Mouse (Mus musculus) MN1 (cell line): Measurements from ENCODE around the gene Rnf144a.
A peak's percentile ranks its signal among the peaks of the same experiment; 100 is the strongest.
"Not testable (repeated sequence)": the region's sequence is repeated elsewhere in the genome, so short reads cannot be mapped to it uniquely, and the experiment has no call there.

Experiments used
- DNase-seq: peaks from one replicate; pipeline ENCODE4 v3.0.0-alpha.2; 2016; ENCODE audit warnings: low spot score

Rnf144a gene

GRCm38 (mm10) chr12:26415104-26415771, at the start of gene Rnf144a:
Gene Rnf144a (minus strand): TSS chr12:26415254.
- DNase-seq, result no peak

GRCm38 (mm10) chr12:26460091-26460490, 45.0 kb upstream of the Rnf144a start:
- DNase-seq, result no peak

- DNase-seq, result peak; percentile 66
Measured at GRCm38 (mm10) chr12:26456028-26456698, 41.1 kb upstream of the Rnf144a start, which contains the start of gene Rsad2. Gene Rsad2 (minus strand): TSS chr12:26456452.

GRCm38 (mm10) chr12:26454682-26455081, 39.6 kb upstream of the Rnf144a start:
- no peak for DNase-seq

GRCm38 (mm10) chr12:26452951-26453350, 37.9 kb upstream of the Rnf144a start:
- DNase-seq, result no peak

GRCm38 (mm10) chr12:26451150-26451549, 36.1 kb upstream of the Rnf144a start:
- DNase-seq, result no peak

- DNase-seq, result no peak
Measured at GRCm38 (mm10) chr12:26449483-26449882, 34.4 kb upstream of the Rnf144a start.

- no peak for DNase-seq
Measured at GRCm38 (mm10) chr12:26446377-26447045, 31.5 kb upstream of the Rnf144a start.

- no peak for DNase-seq
Measured at GRCm38 (mm10) chr12:26444511-26444910, 29.5 kb upstream of the Rnf144a start.

GRCm38 (mm10) chr12:26444054-26444453, 29.0 kb upstream of the Rnf144a start:
- peak; percentile 54 for DNase-seq

- DNase-seq, result no peak
Measured at GRCm38 (mm10) chr12:26439366-26439765, 24.3 kb upstream of the Rnf144a start.

GRCm38 (mm10) chr12:26437950-26438349, 22.9 kb upstream of the Rnf144a start:
- DNase-seq, result no peak

- DNase-seq, result no peak
Measured at GRCm38 (mm10) chr12:26436334-26436733, 21.3 kb upstream of the Rnf144a start.

GRCm38 (mm10) chr12:26428771-26429170, 13.7 kb upstream of the Rnf144a start:
- DNase-seq, result not testable (repeated sequence)

- DNase-seq, result peak; percentile 33
Measured at GRCm38 (mm10) chr12:26424841-26425240, 9.8 kb upstream of the Rnf144a start.

- DNase-seq, result no peak
Measured at GRCm38 (mm10) chr12:26418322-26418721, 3.3 kb upstream of the Rnf144a start.

GRCm38 (mm10) chr12:26416636-26417295, 1.7 kb upstream of the Rnf144a start:
- no peak for DNase-seq

- DNase-seq, result no peak
Measured at GRCm38 (mm10) chr12:26414451-26415103, 477 bp downstream of the Rnf144a start.

- no peak for DNase-seq
Measured at GRCm38 (mm10) chr12:26413961-26414411, 1.1 kb downstream of the Rnf144a start.

GRCm38 (mm10) chr12:26412802-26413201, 2.3 kb downstream of the Rnf144a start:
- no peak for DNase-seq

GRCm38 (mm10) chr12:26411841-26412450, 3.1 kb downstream of the Rnf144a start:
- no peak for DNase-seq
